Mouse (Mus musculus) heart, adult 18-20 months (tissue): ENCODE data around the gene Ccp110. TPM values are rescaled to one million over a fixed set of nuclear protein-coding genes. Genes with fewer than 3 reads are reported as not detected.

Experiments used
- DNase-seq, 2 experiments: peaks; one replicate each; pipeline ENCODE4 v3.0.0; 2021 to 2022; ENCODE audit warnings: mixed read lengths in 1 of 2
- long read RNA-seq, 2 experiments: library from polyadenylated mRNA; stranded (forward); transcript quantifications; one replicate each; pipeline ENCODE4 v2.0.0; 2021
- total RNA-seq, 2 experiments: library from RNA; stranded (reverse); gene quantifications; 2 replicates each; pipeline ENCODE4 v1.2.3; 2021

Ccp110 gene
- total RNA-seq: 1 to 10 TPM; 1.2 to 1.9 TPM
- long read RNA-seq, experiment 1: 0 reads
- long read RNA-seq, experiment 2: 0 reads

GRCm38 (mm10) chr7:118712228-118713173, at the start of gene Ccp110:
Gene Ccp110 (plus strand): TSS chr7:118712552.
- peak; percentile 95 to 98 for DNase-seq

GRCm38 (mm10) chr7:118667773-118668172, 44.6 kb upstream of the Ccp110 start:
- no peak for DNase-seq

GRCm38 (mm10) chr7:118670142-118670541, 42.2 kb upstream of the Ccp110 start:
- no peak for DNase-seq

- DNase-seq: peak; percentile 40 to 67
Observed at GRCm38 (mm10) chr7:118676826-118677225, 35.5 kb upstream of the Ccp110 start.

- DNase-seq: peak; percentile 51 to 83
Observed at GRCm38 (mm10) chr7:118688199-118688598, 24.2 kb upstream of the Ccp110 start.

- DNase-seq: no peak
Observed at GRCm38 (mm10) chr7:118689088-118689487, 23.3 kb upstream of the Ccp110 start.

- no peak for DNase-seq
Observed at GRCm38 (mm10) chr7:118691287-118691686, 21.1 kb upstream of the Ccp110 start.

GRCm38 (mm10) chr7:118696146-118696545, 16.2 kb upstream of the Ccp110 start:
- no peak for DNase-seq

GRCm38 (mm10) chr7:118697168-118697567, 15.2 kb upstream of the Ccp110 start:
- DNase-seq: no peak

- no peak for DNase-seq
Observed at GRCm38 (mm10) chr7:118698882-118699281, 13.5 kb upstream of the Ccp110 start.

GRCm38 (mm10) chr7:118703144-118703561, 9.2 kb upstream of the Ccp110 start:
- peak; percentile 32 to 37 for DNase-seq

GRCm38 (mm10) chr7:118704001-118704850, 8.1 kb upstream of the Ccp110 start:
- DNase-seq: no peak

GRCm38 (mm10) chr7:118705101-118705961, 7.0 kb upstream of the Ccp110 start, which contains the start of gene Gde1:
Gene Gde1 (minus strand): TSS chr7:118705778.
- peak; percentile 92 to 95 for DNase-seq

GRCm38 (mm10) chr7:118706051-118706450, 6.3 kb upstream of the Ccp110 start:
- DNase-seq: no peak

- no peak for DNase-seq
Observed at GRCm38 (mm10) chr7:118706488-118706887, 5.9 kb upstream of the Ccp110 start.

- DNase-seq: no peak
Observed at GRCm38 (mm10) chr7:118707216-118707615, 5.1 kb upstream of the Ccp110 start.

GRCm38 (mm10) chr7:118708002-118708401, 4.3 kb upstream of the Ccp110 start:
- DNase-seq: no peak

GRCm38 (mm10) chr7:118710776-118711175, 1.6 kb upstream of the Ccp110 start:
- DNase-seq: no peak

- DNase-seq: no peak
Observed at GRCm38 (mm10) chr7:118714873-118715272, 2.5 kb downstream of the Ccp110 start.

GRCm38 (mm10) chr7:118718066-118718465, 5.7 kb downstream of the Ccp110 start:
- no peak for DNase-seq

GRCm38 (mm10) chr7:118723927-118724326, 11.6 kb downstream of the Ccp110 start:
- no peak for DNase-seq

GRCm38 (mm10) chr7:118725459-118725858, 13.1 kb downstream of the Ccp110 start:
- no peak for DNase-seq
